Mouse (Mus musculus): ENCODE results near the gene Babam2. TPM values are rescaled to one million over a fixed set of nuclear protein-coding genes. Genes with fewer than 3 reads are reported as not detected.

Gene Babam2
- polyA plus RNA-seq, 1 experiment from 2014 or later, result 122 TPM

DNA sequence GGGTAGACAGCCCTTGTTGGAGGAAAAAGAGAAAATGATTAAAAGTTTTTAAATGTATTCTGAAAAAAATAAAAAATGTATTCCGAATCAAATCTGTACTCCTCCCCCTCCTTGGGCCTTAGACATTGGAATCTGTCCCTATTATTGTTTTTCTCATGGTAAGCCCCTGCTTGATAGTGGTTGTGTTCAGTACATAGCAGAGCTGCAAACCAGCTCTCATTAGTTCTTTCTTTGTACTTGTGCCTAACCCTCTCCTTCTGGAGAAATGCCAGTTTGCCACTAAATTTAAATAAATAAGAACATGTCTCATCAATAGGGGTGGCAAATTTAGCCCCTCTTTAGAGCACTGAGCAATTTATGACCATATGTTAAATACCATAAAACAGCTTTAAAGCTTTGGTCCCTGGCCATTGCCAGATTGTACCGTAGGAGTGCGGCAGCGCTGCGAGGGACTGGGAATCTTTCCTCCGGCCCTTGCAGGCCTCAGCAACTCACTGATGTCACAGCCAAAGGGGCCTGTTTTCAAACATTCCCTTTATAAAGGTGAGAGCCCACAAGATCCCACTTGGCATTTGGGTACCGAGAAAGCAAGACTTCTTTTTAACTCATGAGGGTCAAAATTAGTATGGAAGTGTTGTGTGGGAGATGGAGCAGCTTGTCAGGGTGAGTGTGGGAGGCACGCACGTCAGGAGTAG is 52.9 kb downstream of the Babam2 start:
- H3K27me3 ChIP-seq, result no peaks in the 10 kb centered on the region
- no peak for ATAC-seq
- CTCF ChIA-PET, result interaction anchor here (1.4 kb wide), 1 partner anchor 333 kb away, joined by 3 read pairs; no protein-coding TSS in a partner anchor
- no peak for DNase-seq (ENCODE audit: low read depth, low spot score)
- POLR2A ChIA-PET, result no interaction called here
- no peak for TF ChIP-seq CTCF (IDR thresholded peaks at IDR 0.05)
- in situ Hi-C loops (cut with MboI; ENCODE audit: low pct_unique_long_range_greater_than_20kb), result no loop called here

DNA sequence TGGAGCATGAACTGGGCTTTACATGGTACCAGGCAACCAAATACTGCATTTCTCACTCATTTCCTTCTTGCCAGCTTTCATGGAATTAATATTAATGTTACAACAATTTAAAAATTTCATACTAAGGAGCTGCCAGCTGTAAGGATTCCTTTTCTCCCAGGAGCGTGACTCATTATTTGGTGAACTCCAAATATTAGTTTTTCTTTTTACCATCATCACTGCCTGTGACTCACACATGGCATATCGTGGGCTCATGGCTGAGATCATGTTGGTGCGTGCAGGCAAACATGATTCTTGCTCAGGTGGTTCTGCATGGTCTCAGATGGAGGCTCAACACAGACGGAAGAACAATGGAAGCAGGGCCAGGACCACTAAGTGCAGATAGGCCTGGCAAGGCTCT is 53.5 kb downstream of the Babam2 start:
- CTCF ChIA-PET, result interaction anchor here (1.4 to 1.6 kb wide), 2 partner anchors 11 to 332 kb away, joined by 3 to 4 read pairs; no protein-coding TSS in a partner anchor
- POLR2A ChIA-PET, result no interaction called here
- no peak for TF ChIP-seq CTCF (IDR thresholded peaks at IDR 0.05)
- in situ Hi-C loops (cut with MboI; ENCODE audit: low pct_unique_long_range_greater_than_20kb), result no loop called here
- DNase-seq (ENCODE audit: low read depth, low spot score) (peak; percentile 42), ATAC-seq (no peak)
- H3K27me3 ChIP-seq, result no peaks in the 10 kb centered on the region

DNA sequence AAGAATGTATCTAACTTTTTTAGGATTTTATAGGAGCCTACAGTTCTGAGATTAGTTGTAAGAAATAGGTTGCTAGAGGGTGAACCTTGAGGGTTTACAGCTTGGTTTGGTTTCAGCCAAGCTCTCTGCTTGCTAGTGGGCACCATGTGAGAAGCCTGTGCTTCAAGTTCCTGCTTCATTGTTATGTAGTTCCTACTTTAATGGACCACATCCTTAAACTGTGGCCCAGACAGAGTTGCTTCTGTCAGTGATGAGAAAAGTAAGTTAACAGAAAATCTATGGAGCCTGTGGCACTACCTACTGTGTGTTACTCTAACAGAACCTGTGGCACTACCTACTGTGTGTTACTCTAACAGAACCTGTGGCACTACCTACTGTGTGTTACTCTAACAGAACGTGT is 57.1 kb downstream of the Babam2 start:
- CTCF ChIA-PET, result interaction anchor here (1.5 kb wide), 1 partner anchor 11 kb away, joined by 5 read pairs; no protein-coding TSS in a partner anchor
- no peak for TF ChIP-seq CTCF (IDR thresholded peaks at IDR 0.05)
- in situ Hi-C loops (cut with MboI; ENCODE audit: low pct_unique_long_range_greater_than_20kb), result no loop called here
- POLR2A ChIA-PET, result interaction anchor here (0.5 kb wide), 1 partner anchor 56 kb away, joined by 3 read pairs; no protein-coding TSS in a partner anchor
- DNase-seq (ENCODE audit: low read depth, low spot score), result no peak
- no peak for ATAC-seq
- H3K27me3 ChIP-seq, result no peaks in the 10 kb centered on the region

DNA sequence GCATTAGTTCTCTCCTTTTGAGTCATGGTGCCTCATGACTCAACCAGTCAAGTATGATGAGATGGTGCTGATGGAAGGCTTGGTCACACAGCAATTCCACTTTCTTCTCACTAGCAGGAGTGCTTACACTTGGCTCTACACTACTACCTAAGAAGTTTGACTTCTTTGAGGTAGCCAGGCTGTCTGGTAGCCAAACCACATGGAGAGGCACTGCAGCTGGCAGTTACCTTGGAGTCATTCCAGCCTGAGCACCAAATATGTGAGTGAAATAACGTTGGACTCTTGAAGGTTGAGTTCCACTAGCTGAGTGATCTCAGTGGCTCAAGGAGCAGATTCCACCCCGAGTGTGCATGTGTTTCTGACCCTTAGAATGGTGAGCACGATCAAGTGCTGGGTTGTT is 57.8 kb downstream of the Babam2 start:
- ATAC-seq (no peak), DNase-seq (ENCODE audit: low read depth, low spot score) (peak; percentile 50)
- ChIA-PET CTCF (interaction anchor here (1.5 kb wide), 1 partner anchor 12 kb away, joined by 5 read pairs; no protein-coding TSS in a partner anchor), POLR2A (interaction anchor here (1.2 kb wide), 1 partner anchor 14 kb away, joined by 5 read pairs; no protein-coding TSS in a partner anchor)
- H3K27me3 ChIP-seq, result no peaks in the 10 kb centered on the region
- no peak for TF ChIP-seq CTCF (IDR thresholded peaks at IDR 0.05)
- in situ Hi-C loops (cut with MboI; ENCODE audit: low pct_unique_long_range_greater_than_20kb), result no loop called here

DNA sequence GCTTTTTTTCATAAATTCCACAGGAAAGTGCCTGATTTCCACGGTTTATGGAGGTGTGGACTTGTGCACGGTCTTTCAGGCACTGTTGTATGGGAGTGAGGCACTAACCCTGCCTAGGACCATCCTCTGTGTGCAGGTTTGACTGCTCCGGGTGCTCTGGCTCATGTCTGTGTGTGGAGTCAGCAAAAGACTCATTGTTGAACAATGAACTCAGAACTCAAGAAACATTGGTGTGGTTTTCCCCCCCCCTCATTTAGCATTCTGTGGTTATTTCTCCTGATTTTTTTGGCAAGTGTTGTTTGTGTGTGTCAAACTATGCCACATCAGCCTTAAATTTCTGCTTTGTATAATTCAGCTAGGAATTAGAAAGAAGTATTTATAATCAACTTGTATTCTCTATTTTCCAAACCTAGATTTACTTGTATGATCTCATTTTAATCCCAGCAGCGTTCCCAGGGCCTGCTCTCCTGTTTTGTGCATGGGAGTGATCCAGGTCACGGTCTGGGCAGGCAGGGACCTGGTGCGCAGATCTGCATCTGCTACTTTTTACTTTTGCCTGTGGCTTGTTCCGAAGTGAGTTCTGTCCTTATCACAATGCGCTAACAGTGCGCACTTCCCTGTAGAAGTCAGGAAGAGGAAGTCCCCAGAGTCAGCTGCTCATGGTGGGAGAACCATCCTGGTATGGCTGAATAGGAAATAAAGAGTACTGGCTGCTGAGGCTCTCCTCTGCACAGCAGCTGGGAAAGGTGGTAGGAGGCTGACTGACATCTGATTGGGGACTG is 61.0 kb downstream of the Babam2 start:
- CTCF ChIA-PET, result interaction anchor here (1.4 kb wide), 1 partner anchor 14 kb away, joined by 5 read pairs; no protein-coding TSS in a partner anchor
- H3K27me3 ChIP-seq, result no peaks in the 10 kb centered on the region
- DNase-seq (ENCODE audit: low read depth, low spot score) (peak; percentile 73), ATAC-seq (peak; percentile 65)
- TF ChIP-seq CTCF (IDR thresholded peaks at IDR 0.05), result no peak
- in situ Hi-C loops (cut with MboI; ENCODE audit: low pct_unique_long_range_greater_than_20kb), result no loop called here
- POLR2A ChIA-PET, result interaction anchor here (0.5 to 0.7 kb wide), 2 partner anchors 47 to 62 kb away, joined by 4 to 5 read pairs; no protein-coding TSS in a partner anchor

DNA sequence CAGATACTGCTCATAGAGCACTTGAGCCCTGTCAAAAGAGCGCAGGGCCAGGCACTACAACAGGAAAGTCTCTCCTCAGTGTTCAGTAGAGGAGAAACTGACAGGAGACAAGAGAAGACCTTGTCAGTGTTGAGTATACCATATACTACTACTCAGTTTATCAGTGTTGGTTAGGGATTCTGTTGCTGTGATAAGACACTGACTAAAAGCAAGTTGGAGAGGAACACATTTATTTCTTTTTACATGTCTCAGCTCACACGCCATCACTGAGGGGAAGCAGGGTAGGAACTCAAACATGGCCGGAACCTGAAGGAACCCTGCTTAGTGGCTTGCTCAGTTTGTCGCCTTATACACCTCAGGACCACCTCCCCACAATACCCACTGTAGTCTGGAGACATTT is 64.4 kb downstream of the Babam2 start:
- no peaks in the 10 kb centered on the region for H3K27me3 ChIP-seq
- ChIA-PET POLR2A (no interaction called here), CTCF (no interaction called here)
- in situ Hi-C loops (cut with MboI; ENCODE audit: low pct_unique_long_range_greater_than_20kb), result no loop called here
- ATAC-seq (no peak), DNase-seq (ENCODE audit: low read depth, low spot score) (no peak)
- TF ChIP-seq CTCF (IDR thresholded peaks at IDR 0.05), result no peak

DNA sequence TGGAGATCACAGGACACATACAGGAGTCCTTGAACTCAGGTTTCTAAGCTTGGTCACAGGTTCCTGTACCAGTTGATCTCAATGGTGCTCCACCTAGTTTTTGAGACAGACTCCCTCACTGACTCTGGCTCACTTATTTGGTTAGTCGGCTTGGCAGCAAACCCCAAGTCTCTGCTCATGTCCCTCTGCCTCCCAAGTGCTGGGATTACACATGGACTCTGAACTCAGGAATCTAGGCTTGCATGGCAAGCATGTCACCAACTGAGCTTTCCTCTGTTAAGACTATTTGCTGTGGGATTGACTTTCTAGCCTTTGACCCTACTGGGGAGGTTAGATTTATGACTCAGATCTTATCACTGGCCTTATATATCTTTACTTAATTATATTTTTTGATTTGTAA is 65.3 kb downstream of the Babam2 start:
- ChIA-PET CTCF (interaction anchor here (0.6 kb wide), 1 partner anchor 160 kb away, joined by 3 read pairs; no protein-coding TSS in a partner anchor), POLR2A (no interaction called here)
- DNase-seq (ENCODE audit: low read depth, low spot score), result no peak
- H3K27me3 ChIP-seq, result no peaks in the 10 kb centered on the region
- in situ Hi-C loops (cut with MboI; ENCODE audit: low pct_unique_long_range_greater_than_20kb), result no loop called here
- ATAC-seq, result no peak
- TF ChIP-seq CTCF (IDR thresholded peaks at IDR 0.05), result no peak

DNA sequence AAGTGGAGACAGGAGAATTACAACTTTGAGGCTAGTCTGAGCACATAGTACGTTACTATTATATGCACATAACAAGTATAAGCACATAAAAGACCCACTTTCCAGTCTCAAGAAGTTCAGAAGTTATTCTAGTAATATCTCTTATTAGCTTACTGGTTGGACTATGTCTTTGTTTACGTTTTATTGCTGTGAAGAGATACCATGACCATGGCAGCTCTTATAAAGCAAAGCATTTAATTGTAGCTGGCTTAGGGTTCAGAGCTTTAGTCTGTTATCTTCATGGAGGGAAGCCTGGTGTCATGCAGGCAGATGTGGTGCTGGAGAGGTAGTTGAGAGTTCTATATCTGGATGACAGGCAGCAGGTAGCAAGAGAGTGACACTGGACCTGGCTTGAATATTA is 68.3 kb downstream of the Babam2 start:
- TF ChIP-seq CTCF (IDR thresholded peaks at IDR 0.05), result no peak
- CTCF ChIA-PET, result no interaction called here
- ATAC-seq (no peak), DNase-seq (ENCODE audit: low read depth, low spot score) (no peak)
- H3K27me3 ChIP-seq, result no peaks in the 10 kb centered on the region
- in situ Hi-C loops (cut with MboI; ENCODE audit: low pct_unique_long_range_greater_than_20kb), result no loop called here
- POLR2A ChIA-PET, result no interaction called here

DNA sequence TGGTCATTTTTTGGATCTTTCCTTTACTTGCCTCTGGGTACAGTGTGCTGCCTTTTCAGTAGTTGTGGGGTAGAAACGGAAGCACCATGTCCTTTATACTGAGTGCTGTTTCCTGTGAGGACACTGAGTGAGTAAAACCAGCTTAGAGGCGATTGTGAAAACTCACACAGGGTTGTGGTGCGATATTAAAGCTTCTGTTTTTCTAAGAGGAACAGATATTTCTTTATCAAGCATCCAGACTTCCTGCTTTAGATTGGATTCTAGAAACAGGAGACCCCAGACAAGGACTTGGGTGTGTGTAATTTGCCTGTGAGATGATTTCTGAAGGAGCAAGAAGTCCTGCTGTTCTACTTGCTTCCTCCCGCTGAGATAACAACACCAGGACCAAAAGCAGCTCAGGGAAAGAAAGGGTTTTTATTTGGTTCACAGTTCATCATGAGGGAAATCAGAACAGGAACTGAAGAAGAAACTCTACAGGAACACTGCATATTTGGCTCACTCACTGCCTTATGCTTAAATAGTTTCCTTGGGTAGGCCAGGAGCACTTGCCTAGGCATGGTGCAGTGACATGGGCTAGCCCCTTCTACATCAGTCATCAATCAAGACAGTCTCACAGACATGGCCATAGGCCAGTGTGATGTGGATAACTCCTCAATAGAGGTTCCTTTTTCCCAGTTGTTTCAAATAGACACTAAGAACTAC is 69.5 kb downstream of the Babam2 start:
- DNase-seq (ENCODE audit: low read depth, low spot score) (no peak), ATAC-seq (no peak)
- CTCF ChIA-PET, result interaction anchor here (3.7 kb wide), 1 partner anchor 13 kb away, joined by 8 read pairs; no protein-coding TSS in a partner anchor
- POLR2A ChIA-PET, result no interaction called here
- in situ Hi-C loops (cut with MboI; ENCODE audit: low pct_unique_long_range_greater_than_20kb), result no loop called here
- TF ChIP-seq CTCF (IDR thresholded peaks at IDR 0.05), result no peak
- H3K27me3 ChIP-seq, result no peaks in the 10 kb centered on the region

DNA sequence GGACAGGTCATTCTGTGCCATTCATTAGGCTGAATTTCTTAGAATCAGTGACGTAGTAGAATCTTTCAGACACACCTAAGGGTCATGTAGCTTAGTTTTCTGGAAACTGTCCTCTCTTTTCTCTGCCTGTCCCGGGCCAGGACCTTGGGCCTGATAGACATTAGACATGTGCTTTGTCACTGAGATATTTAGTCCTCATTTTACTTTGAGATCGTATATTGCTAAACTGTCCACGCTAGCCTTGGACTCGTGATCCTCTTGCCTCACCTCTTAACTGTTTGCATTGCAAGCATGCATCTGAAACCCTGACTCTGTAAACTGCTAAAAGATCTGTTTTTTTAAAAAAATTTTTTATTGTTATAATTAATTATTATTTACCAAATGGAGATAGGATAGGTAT is 74.0 kb downstream of the Babam2 start:
- ATAC-seq, result no peak
- TF ChIP-seq CTCF (IDR thresholded peaks at IDR 0.05), result no peak
- in situ Hi-C loops (cut with MboI; ENCODE audit: low pct_unique_long_range_greater_than_20kb), result no loop called here
- H3K27me3 ChIP-seq, result no peaks in the 10 kb centered on the region
- no peak for DNase-seq (ENCODE audit: low read depth, low spot score)
- POLR2A ChIA-PET, result no interaction called here
- CTCF ChIA-PET, result interaction anchor here (0.9 kb wide), 1 partner anchor 9 kb away, joined by 3 read pairs; no protein-coding TSS in a partner anchor
